Mouse (Mus musculus) liver, adult 2 months (tissue): ENCODE data around the gene Endov. TPM values are rescaled to one million over a fixed set of nuclear protein-coding genes. Genes with fewer than 3 reads are reported as not detected.

Experiments
- DNase-seq: peaks from one replicate; pipeline ENCODE4 v3.0.0-alpha.2; 2011; ENCODE audit warnings: low read depth, low spot score; ENCODE audit errors: extremely low read depth
- H3K27ac ChIP-seq: fragments of 200-500 bp; replicated peaks from 2 replicates; pipeline ENCODE4 v1.5.1; 2012; ENCODE audit warnings: low read depth, mild to moderate bottlenecking, control low read depth, inconsistent platforms, low read length; ENCODE audit not compliant: insufficient read depth
- H3K27me3 ChIP-seq: fragments of 200-500 bp; 2 replicates; pipeline ENCODE4 v1.6.1; 2012; ENCODE audit warnings: mild to moderate bottlenecking, moderate library complexity, low read length, inconsistent platforms; ENCODE audit not compliant: control insufficient read depth, insufficient read depth
- H3K36me3 ChIP-seq: fragments of 200-500 bp; 2 replicates; pipeline ENCODE4 v1.6.1; 2012; ENCODE audit warnings: low read length, inconsistent platforms; ENCODE audit not compliant: control insufficient read depth, insufficient read depth
- H3K4me1 ChIP-seq: fragments of 200-500 bp; 2 replicates; pipeline ENCODE4 v1.6.1; 2011; ENCODE audit warnings: low read length; ENCODE audit not compliant: control insufficient read depth, insufficient read depth
- H3K4me3 ChIP-seq: fragments of 200-500 bp; 2 replicates; pipeline ENCODE4 v1.5.1; 2011; ENCODE audit warnings: low read depth, mild to moderate bottlenecking, control low read depth, low read length, moderate library complexity; ENCODE audit not compliant: insufficient read depth
- H3K79me2 ChIP-seq: fragments of 200-500 bp; 2 replicates; pipeline ENCODE4 v1.6.1; 2012; ENCODE audit warnings: inconsistent platforms, mild to moderate bottlenecking, low read length, moderate library complexity; ENCODE audit not compliant: control insufficient read depth, insufficient read depth
- H3K9ac ChIP-seq: fragments of 200-500 bp; 2 replicates; pipeline ENCODE4 v1.6.1; 2012; ENCODE audit warnings: low read depth, mild to moderate bottlenecking, control low read depth, inconsistent platforms, low read length
- CTCF ChIP-seq: fragments of 200-500 bp; IDR thresholded peaks from 2 replicates; pipeline ENCODE4 v1.5.1; 2011; ENCODE audit warnings: low read depth, low read length, control low read depth
- POLR2A ChIP-seq: fragments of 200-500 bp; IDR thresholded peaks from 2 replicates; pipeline ENCODE4 v1.6.1; 2011; ENCODE audit warnings: low read length, control low read depth; ENCODE audit not compliant: insufficient read depth; ENCODE audit errors: extremely low read depth
- WGBS: fragments of 180-500 bp; shearing (Covaris S2); methylation state at CpG from one replicate; pipeline ENCODE4 v1.1.7; 2018; 5-methylcytosine and 5-hydroxymethylcytosine counted together
- polyA plus RNA-seq: library from polyadenylated mRNA; depleted of rRNA; stranded (reverse); fragments of >200 nt; gene quantifications from 2 replicates; pipeline ENCODE4 v1.2.3, GENCODE M21; 2012
- total RNA-seq: library from RNA; depleted of rRNA; stranded (reverse); fragments of >200 nt; gene quantifications from 2 replicates; pipeline ENCODE4 v1.2.3, GENCODE M21; 2014

Gene Endov
- total and polyA plus RNA-seq, 2 experiments, result 2.3 to 9.8 TPM

DNA sequence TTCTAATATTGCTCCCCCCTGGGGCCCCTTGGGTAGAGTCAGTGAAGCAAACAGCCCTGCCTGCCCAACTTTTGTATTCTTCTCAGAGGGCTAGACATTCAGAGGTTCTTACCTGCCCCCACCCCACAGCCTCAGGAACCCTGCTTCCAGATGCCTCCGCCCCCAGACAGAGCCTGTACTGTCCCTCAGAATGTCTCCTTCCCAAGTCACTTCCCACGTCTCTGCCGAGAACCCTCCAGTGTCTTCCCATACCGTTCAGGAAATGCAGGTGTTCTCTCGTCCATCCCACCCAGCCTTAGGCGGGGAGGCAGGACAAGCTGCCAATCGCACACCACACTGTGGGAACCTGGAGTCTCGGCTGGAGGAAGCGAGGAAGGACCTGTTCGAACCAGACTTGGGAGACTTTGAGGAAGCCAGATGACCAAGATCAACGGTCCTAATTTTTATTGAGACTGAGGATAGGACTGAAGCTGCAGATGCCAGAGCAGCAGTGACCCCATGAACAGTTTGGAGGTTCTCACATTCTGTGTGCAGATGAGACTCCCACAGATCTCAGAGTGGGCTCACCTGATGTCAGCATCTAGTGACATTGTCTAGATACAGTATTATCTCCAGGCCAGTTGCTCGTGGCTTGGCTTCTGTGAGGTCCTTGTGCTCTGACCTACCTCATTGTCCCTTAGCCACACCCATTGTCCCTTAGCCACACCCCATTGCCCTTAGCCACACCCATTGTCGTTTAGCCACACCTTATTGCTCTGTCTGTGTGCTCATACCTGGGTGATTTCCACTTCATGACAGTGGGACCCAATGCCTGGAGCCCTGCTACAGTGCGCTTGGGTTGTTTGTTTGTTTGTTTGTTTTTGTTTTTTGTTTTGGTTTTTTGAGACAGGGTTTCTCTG is 35.2 kb downstream of the Endov start:
- no peaks in the 10 kb centered on the region for H3K36me3 ChIP-seq
- 0 out of 2 replicates have a peak, but pooled peaks cover 2% of the 10 kb centered on the region for H3K4me1 ChIP-seq
- no peak for DNase-seq
- H3K27ac ChIP-seq, result no peak overlapping the region
- 85% methylated on average over 14 of the region's 14 CpGs for WGBS
- no peak overlapping the region for H3K9ac ChIP-seq
- H3K27me3 ChIP-seq, result no peaks in the 10 kb centered on the region
- TF ChIP-seq CTCF, result no peak
- no peak for TF ChIP-seq POLR2A
- H3K79me2 ChIP-seq, result no peaks in the 10 kb centered on the region
- H3K4me3 ChIP-seq, result no peak overlapping the region

DNA sequence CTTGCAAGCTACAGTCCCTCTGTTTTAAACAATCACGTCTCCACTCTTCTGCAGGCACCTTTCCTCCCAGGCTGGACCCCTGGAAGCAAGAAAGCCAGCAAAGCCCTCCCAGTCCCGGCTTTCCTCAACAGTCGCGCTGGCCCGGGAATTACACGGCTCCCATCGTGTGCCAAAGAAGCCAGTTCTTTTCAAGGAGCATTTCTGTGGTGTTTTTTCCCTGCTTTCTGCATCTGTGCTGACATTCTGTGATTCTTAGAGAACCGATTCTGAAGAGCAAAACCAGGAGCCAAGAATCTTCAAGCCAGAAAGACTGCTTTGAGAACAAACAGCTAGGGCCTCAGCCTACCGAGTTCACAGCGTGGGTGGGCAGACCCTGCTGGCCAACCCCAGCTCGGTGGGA is 37.8 kb downstream of the Endov start:
- Histone ChIP-seq H3K9ac (no peak overlapping the region), H3K4me1 (0 out of 2 replicates have a peak, but pooled peaks cover 2% of the 10 kb centered on the region), H3K79me2 (no peaks in the 10 kb centered on the region), H3K4me3 (no peak overlapping the region), H3K27ac (no peak overlapping the region), H3K36me3 (no peaks in the 10 kb centered on the region), H3K27me3 (no peaks in the 10 kb centered on the region)
- 69% methylated on average over 11 of the region's 11 CpGs for WGBS
- DNase-seq, result no peak
- TF ChIP-seq CTCF (no peak), POLR2A (no peak)

DNA sequence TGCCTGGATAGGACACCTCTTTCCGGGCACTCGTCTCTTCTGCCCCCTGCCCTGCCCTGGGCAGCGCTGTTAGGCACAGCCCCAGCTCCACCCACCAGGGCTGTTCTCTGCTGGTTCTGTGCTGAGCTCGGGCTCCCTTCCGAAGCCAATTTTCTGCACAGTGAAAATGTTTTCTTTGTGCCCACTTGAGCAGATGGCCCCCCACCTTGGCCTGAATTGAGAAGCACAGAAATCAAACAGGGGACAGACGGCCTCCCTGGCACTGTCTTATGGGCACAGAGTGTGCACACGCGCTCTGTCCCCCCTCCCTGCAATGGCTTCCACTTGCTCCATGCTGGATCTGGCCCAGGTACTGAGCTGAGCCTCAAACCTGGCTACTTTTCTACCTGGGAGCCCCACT is 41.3 kb downstream of the Endov start:
- no peak for TF ChIP-seq CTCF
- no peak for TF ChIP-seq POLR2A
- 85% methylated on average over 8 of the region's 8 CpGs for WGBS

DNA sequence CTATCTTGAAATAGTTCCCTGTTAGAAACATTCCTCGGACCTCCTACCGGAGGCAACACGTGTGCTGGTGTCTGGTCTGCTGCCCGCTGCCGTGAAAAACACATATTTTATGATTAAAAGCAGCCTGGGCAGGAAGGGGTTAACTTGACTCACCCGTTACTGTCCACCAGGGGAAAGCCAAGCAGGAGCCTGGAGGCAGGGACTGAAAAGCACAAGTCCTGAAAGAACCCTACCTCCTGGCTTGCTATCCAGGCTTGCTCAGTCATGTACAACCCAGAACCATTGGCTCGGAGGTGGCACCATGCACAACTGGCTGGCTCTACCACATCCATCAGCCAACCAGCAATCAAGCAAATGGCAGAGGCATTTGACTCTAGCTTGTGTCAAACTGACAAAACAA is 42.6 kb downstream of the Endov start:
- no peak overlapping the region for H3K9ac ChIP-seq
- DNase-seq, result no peak
- H3K79me2 ChIP-seq, result no peaks in the 10 kb centered on the region
- TF ChIP-seq POLR2A, result no peak
- no peak for TF ChIP-seq CTCF
- no peak overlapping the region for H3K4me3 ChIP-seq
- no peaks in the 10 kb centered on the region for H3K27me3 ChIP-seq
- H3K27ac ChIP-seq, result no peak overlapping the region
- 66% methylated on average over 7 of the region's 7 CpGs for WGBS
- H3K4me1 ChIP-seq, result no peaks in the 10 kb centered on the region
- H3K36me3 ChIP-seq, result no peaks in the 10 kb centered on the region

More for the DNA sequence above, 41.3 kb downstream of the Endov start:
- Histone ChIP-seq H3K9ac (no peak overlapping the region), H3K36me3 (no peaks in the 10 kb centered on the region), H3K4me3 (no peak overlapping the region), H3K27me3 (no peaks in the 10 kb centered on the region), H3K27ac (no peak overlapping the region), H3K79me2 (no peaks in the 10 kb centered on the region), H3K4me1 (no peaks in the 10 kb centered on the region)
- DNase-seq, result no peak

DNA sequence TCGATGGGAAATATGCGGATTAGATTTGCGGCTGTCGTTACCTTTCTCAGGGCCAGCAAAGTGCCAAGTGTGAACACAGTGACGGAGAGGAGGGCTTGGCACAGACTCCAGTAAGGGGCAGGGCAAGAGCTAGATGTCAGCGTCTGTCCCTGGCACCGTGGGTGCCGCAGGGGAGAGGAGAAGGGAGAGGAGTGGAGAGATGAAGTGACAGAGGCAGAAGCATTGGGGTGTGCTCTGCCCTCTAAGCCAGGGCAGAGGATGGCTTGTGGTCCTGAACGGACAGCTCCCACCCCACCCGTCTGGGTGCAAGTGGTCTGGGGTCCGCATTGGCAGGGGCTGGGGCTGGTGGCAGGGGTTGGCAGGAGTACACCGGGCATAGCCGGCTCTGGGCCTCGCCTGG is 48.8 kb downstream of the Endov start:
- 38% methylated on average over 14 of the region's 14 CpGs for WGBS
- 0 out of 2 replicates have a peak, but pooled peaks cover 5% of the 10 kb centered on the region for H3K27me3 ChIP-seq
- TF ChIP-seq CTCF (no peak), POLR2A (no peak)

DNA sequence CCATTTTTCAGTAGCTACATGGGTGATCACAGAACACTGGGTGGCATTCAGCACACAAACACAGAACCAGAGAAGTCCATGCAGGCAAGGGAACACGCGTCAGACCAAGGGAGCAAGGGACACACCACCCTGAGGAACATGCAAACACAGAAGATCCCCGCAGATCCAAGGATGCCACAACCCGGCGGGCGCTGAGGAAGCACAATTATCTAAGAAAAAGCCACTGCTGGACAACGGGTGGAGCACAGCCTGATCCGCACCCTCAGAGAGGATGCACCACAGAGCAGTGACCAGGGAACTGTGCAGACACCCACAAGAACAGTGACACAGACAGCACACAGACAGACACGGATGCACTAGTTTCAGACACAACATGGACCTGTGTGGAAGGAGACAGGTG is 49.4 kb downstream of the Endov start:
- WGBS, result 71% methylated on average over 9 of the region's 9 CpGs
- no peak for DNase-seq
- Histone ChIP-seq H3K9ac (no peak overlapping the region), H3K27me3 (0 out of 2 replicates have a peak, but pooled peaks cover 7% of the 10 kb centered on the region), H3K36me3 (no peaks in the 10 kb centered on the region), H3K4me3 (no peak overlapping the region), H3K4me1 (no peaks in the 10 kb centered on the region), H3K27ac (no peak overlapping the region), H3K79me2 (no peaks in the 10 kb centered on the region)
- TF ChIP-seq CTCF, result no peak
- no peak for TF ChIP-seq POLR2A

More for the DNA sequence above, 48.8 kb downstream of the Endov start:
- Histone ChIP-seq H3K9ac (no peak overlapping the region), H3K79me2 (no peaks in the 10 kb centered on the region), H3K4me1 (no peaks in the 10 kb centered on the region), H3K4me3 (no peak overlapping the region), H3K36me3 (no peaks in the 10 kb centered on the region), H3K27ac (no peak overlapping the region)
- DNase-seq, result no peak
